Mouse (Mus musculus) lung, embryonic 15.5 days (tissue): ENCODE measurements around the gene Mapk8ip3. TPM values are rescaled to one million over a fixed set of nuclear protein-coding genes. Genes with fewer than 3 reads are reported as not detected.

ENCODE experiments used
- ATAC-seq: fragments of 200-750 bp; cut with Nextera tagmentation; 2 replicates; pipeline ENCODE4 v1.8.0; 2017; ENCODE audit warnings: moderate number of reproducible peaks, borderline replicate concordance; ENCODE audit not compliant: low FRiP score, low TSS enrichment; ENCODE audit errors: extremely low read depth
- H3K27ac ChIP-seq: fragments of 300-500 bp; sonication (generic); 2 replicates; pipeline ENCODE4 v1.5.1; 2015; ENCODE audit warnings: moderate library complexity, mild to moderate bottlenecking, inconsistent platforms
- H3K27me3 ChIP-seq: fragments of 300-500 bp; sonication (generic); 2 replicates; pipeline ENCODE4 v1.6.1; 2015; ENCODE audit warnings: inconsistent platforms
- H3K36me3 ChIP-seq: fragments of 300-500 bp; sonication (generic); 2 replicates; pipeline ENCODE4 v1.6.1; 2015; ENCODE audit warnings: inconsistent platforms
- H3K4me1 ChIP-seq: fragments of 300-500 bp; sonication (generic); 2 replicates; pipeline ENCODE4 v1.6.1; 2015; ENCODE audit warnings: inconsistent platforms
- H3K4me2 ChIP-seq: fragments of 300-500 bp; sonication (generic); 2 replicates; pipeline ENCODE4 v1.6.1; 2015; ENCODE audit warnings: inconsistent platforms, mild to moderate bottlenecking, moderate library complexity
- H3K4me3 ChIP-seq: fragments of 300-500 bp; sonication (generic); 2 replicates; pipeline ENCODE4 v1.5.1; 2015; ENCODE audit warnings: mild to moderate bottlenecking, inconsistent platforms
- H3K9ac ChIP-seq: fragments of 300-500 bp; sonication (generic); 2 replicates; pipeline ENCODE4 v1.6.1; 2015; ENCODE audit warnings: inconsistent platforms
- H3K9me3 ChIP-seq: fragments of 300-500 bp; sonication (generic); 2 replicates; pipeline ENCODE4 v1.6.1; 2016; ENCODE audit warnings: inconsistent platforms
- WGBS: fragments of 180-500 bp; shearing (Covaris S2); methylation state at CpG from one replicate; pipeline ENCODE4 v1.1.7; 2015; 5-methylcytosine and 5-hydroxymethylcytosine counted together
- polyA plus RNA-seq: library from polyadenylated mRNA; unstranded; fragments of >200 nt; fragmentation: Nextera tagmentation; extraction: Ambion mirVana; gene quantifications from 2 replicates; pipeline ENCODE4 v1.2.1, GENCODE M21; 2015

Mapk8ip3 gene
- polyA plus RNA-seq, 1 experiment from 2014 or later = 27.6 TPM

- Histone ChIP-seq H3K4me2 (peak overlapping the region; percentile 69), H3K27me3 (no peaks in the 10 kb centered on the region), H3K9me3 (no peaks in the 10 kb centered on the region), H3K9ac (peak overlapping the region; percentile 89), H3K4me3 (peak overlapping the region; percentile 97), H3K4me1 (peaks cover 19% of the 10 kb centered on the region), H3K27ac (no peak overlapping the region), H3K36me3 (peaks cover 3% of the 10 kb centered on the region; the same call in 1 of the 2 replicates)
- no peak for ATAC-seq
Observed at GRCm38 (mm10) chr17:24935666-24936065, 1.1 kb downstream of the Mapk8ip3 start.

- Histone ChIP-seq H3K9ac (peak overlapping the region; percentile 89), H3K27ac (no peak overlapping the region), H3K4me1 (peaks cover 19% of the 10 kb centered on the region), H3K36me3 (peaks cover 3% of the 10 kb centered on the region; the same call in 1 of the 2 replicates), H3K4me3 (peak overlapping the region; percentile 97), H3K9me3 (no peaks in the 10 kb centered on the region), H3K4me2 (peak overlapping the region; percentile 69), H3K27me3 (no peaks in the 10 kb centered on the region)
- ATAC-seq = no peak
- 59% methylated on average over 4 of the region's 4 CpGs for WGBS
Observed at GRCm38 (mm10) chr17:24934926-24935325, 1.9 kb downstream of the Mapk8ip3 start.

GRCm38 (mm10) chr17:24933163-24933562 lies 3.6 kb downstream of the Mapk8ip3 start:
- Histone ChIP-seq H3K36me3 (peaks cover 3% of the 10 kb centered on the region; the same call in 1 of the 2 replicates), H3K4me1 (peaks cover 19% of the 10 kb centered on the region), H3K9me3 (no peaks in the 10 kb centered on the region), H3K4me2 (no peak overlapping the region), H3K27ac (no peak overlapping the region), H3K27me3 (no peaks in the 10 kb centered on the region), H3K9ac (no peak overlapping the region), H3K4me3 (no peak overlapping the region)
- no peak for ATAC-seq
- 80% methylated on average over 4 of the region's 4 CpGs for WGBS

GRCm38 (mm10) chr17:24932431-24932830 lies 4.3 kb downstream of the Mapk8ip3 start:
- no peak for ATAC-seq
- no peak overlapping the region for H3K9ac ChIP-seq
- 88% methylated on average over 4 of the region's 4 CpGs for WGBS

GRCm38 (mm10) chr17:24929506-24929905 lies 7.3 kb downstream of the Mapk8ip3 start:
- H3K9me3 ChIP-seq = no peaks in the 10 kb centered on the region
- H3K36me3 ChIP-seq = peaks cover 34% of the 10 kb centered on the region
- no peak overlapping the region for H3K27ac ChIP-seq
- peaks cover 4% of the 10 kb centered on the region for H3K4me1 ChIP-seq
- no peak overlapping the region for H3K9ac ChIP-seq
- H3K4me2 ChIP-seq = no peak overlapping the region
- WGBS = 88% methylated on average over 1 of the region's 1 CpGs
- no peak overlapping the region for H3K4me3 ChIP-seq
- no peaks in the 10 kb centered on the region for H3K27me3 ChIP-seq
- ATAC-seq = no peak

More at GRCm38 (mm10) chr17:24932431-24932830, 4.3 kb downstream of the Mapk8ip3 start:
- Histone ChIP-seq H3K4me1 (peaks cover 19% of the 10 kb centered on the region), H3K4me2 (no peak overlapping the region), H3K27ac (no peak overlapping the region), H3K27me3 (no peaks in the 10 kb centered on the region), H3K36me3 (peaks cover 8% of the 10 kb centered on the region), H3K9me3 (no peaks in the 10 kb centered on the region), H3K4me3 (no peak overlapping the region)

GRCm38 (mm10) chr17:24923246-24923645 lies 13.5 kb downstream of the Mapk8ip3 start:
- Histone ChIP-seq H3K27me3 (no peaks in the 10 kb centered on the region), H3K9me3 (no peaks in the 10 kb centered on the region), H3K4me3 (no peak overlapping the region), H3K36me3 (peaks cover 92% of the 10 kb centered on the region), H3K4me1 (no peaks in the 10 kb centered on the region), H3K27ac (no peak overlapping the region), H3K4me2 (no peak overlapping the region), H3K9ac (no peak overlapping the region)
- no peak for ATAC-seq
- WGBS = 92% methylated on average over 1 of the region's 1 CpGs

GRCm38 (mm10) chr17:24913984-24914383 lies 22.8 kb downstream of the Mapk8ip3 start:
- H3K27me3 ChIP-seq = no peaks in the 10 kb centered on the region
- ATAC-seq = no peak

GRCm38 (mm10) chr17:24907591-24907990 lies 29.2 kb downstream of the Mapk8ip3 start:
- WGBS = 95% methylated on average over 2 of the region's 2 CpGs

More at GRCm38 (mm10) chr17:24913984-24914383, 22.8 kb downstream of the Mapk8ip3 start:
- H3K4me3 ChIP-seq = no peak overlapping the region
- H3K4me1 ChIP-seq = no peaks in the 10 kb centered on the region
- peaks cover 95% of the 10 kb centered on the region for H3K36me3 ChIP-seq
- H3K9ac ChIP-seq = no peak overlapping the region
- no peak overlapping the region for H3K4me2 ChIP-seq
- no peak overlapping the region for H3K27ac ChIP-seq
- H3K9me3 ChIP-seq = no peaks in the 10 kb centered on the region

GRCm38 (mm10) chr17:24903767-24904166 lies 33.0 kb downstream of the Mapk8ip3 start:
- Histone ChIP-seq H3K4me2 (no peak overlapping the region), H3K9ac (no peak overlapping the region), H3K27me3 (no peaks in the 10 kb centered on the region), H3K27ac (no peak overlapping the region), H3K36me3 (peaks cover 100% of the 10 kb centered on the region), H3K4me1 (no peaks in the 10 kb centered on the region), H3K9me3 (no peaks in the 10 kb centered on the region), H3K4me3 (no peak overlapping the region)
- ATAC-seq = no peak
- WGBS = 73% methylated on average over 9 of the region's 9 CpGs

More at GRCm38 (mm10) chr17:24907591-24907990, 29.2 kb downstream of the Mapk8ip3 start:
- H3K4me3 ChIP-seq = no peak overlapping the region
- no peak overlapping the region for H3K4me2 ChIP-seq
- H3K27ac ChIP-seq = no peak overlapping the region
- ATAC-seq = no peak
- no peaks in the 10 kb centered on the region for H3K9me3 ChIP-seq
- no peak overlapping the region for H3K9ac ChIP-seq
- no peaks in the 10 kb centered on the region for H3K27me3 ChIP-seq
- H3K4me1 ChIP-seq = no peaks in the 10 kb centered on the region
- H3K36me3 ChIP-seq = peaks cover 98% of the 10 kb centered on the region

GRCm38 (mm10) chr17:24902671-24903474 lies 33.9 kb downstream of the Mapk8ip3 start:
- Histone ChIP-seq H3K4me2 (no peak overlapping the region), H3K4me3 (no peak overlapping the region), H3K9me3 (no peaks in the 10 kb centered on the region), H3K36me3 (peaks cover 98% of the 10 kb centered on the region), H3K27ac (no peak overlapping the region), H3K9ac (no peak overlapping the region), H3K4me1 (peaks cover under 1% of the 10 kb centered on the region), H3K27me3 (no peaks in the 10 kb centered on the region)
- WGBS = 72% methylated on average over 9 of the region's 9 CpGs
- no peak for ATAC-seq

- Histone ChIP-seq H3K36me3 (peaks cover 97% of the 10 kb centered on the region), H3K4me2 (no peak overlapping the region), H3K9me3 (no peaks in the 10 kb centered on the region), H3K4me1 (peaks cover 8% of the 10 kb centered on the region), H3K9ac (no peak overlapping the region), H3K27ac (no peak overlapping the region), H3K27me3 (no peaks in the 10 kb centered on the region), H3K4me3 (no peak overlapping the region)
- no peak for ATAC-seq
- 84% methylated on average over 5 of the region's 5 CpGs for WGBS
Observed at GRCm38 (mm10) chr17:24902124-24902523, 34.7 kb downstream of the Mapk8ip3 start.

- no peaks in the 10 kb centered on the region for H3K27me3 ChIP-seq
- H3K4me1 ChIP-seq = peaks cover 22% of the 10 kb centered on the region
- no peak overlapping the region for H3K27ac ChIP-seq
- peaks cover 76% of the 10 kb centered on the region for H3K36me3 ChIP-seq
- 94% methylated on average over 6 of the region's 6 CpGs for WGBS
- no peaks in the 10 kb centered on the region for H3K9me3 ChIP-seq
- H3K4me2 ChIP-seq = no peak overlapping the region
- H3K4me3 ChIP-seq = no peak overlapping the region
- H3K9ac ChIP-seq = no peak overlapping the region
- no peak for ATAC-seq
Observed at GRCm38 (mm10) chr17:24900014-24900413, 36.8 kb downstream of the Mapk8ip3 start.
